Mouse (Mus musculus) MEL (cell line): Measurements from ENCODE around the gene Fam83g.

Experiments
- CHD2 ChIP-seq: IDR thresholded peaks from 2 replicates; pipeline ENCODE4 v1.6.1; 2011; ENCODE audit warnings: low read length, improper control_type of control experiment
- CTCF ChIP-seq, 3 experiments: IDR thresholded peaks in 2 of 3; conservative IDR thresholded peaks in 1 of 3; 2 replicates each; pipeline ENCODE4 v1.5.1; 2011 to 2012; ENCODE audit warnings: low read length in 3 of 3, low read depth in 2 of 3, mild to moderate bottlenecking in 2 of 3, improper control_type of control experiment in 1 of 3, inconsistent platforms in 1 of 3, mixed read lengths in 1 of 3, moderate library complexity in 1 of 3; ENCODE audit not compliant: control insufficient read depth in 1 of 3, insufficient read depth in 1 of 3, poor library complexity in 1 of 3, severe bottlenecking in 1 of 3
- E2F4 ChIP-seq: IDR thresholded peaks from 2 replicates; pipeline ENCODE4 v1.6.1; 2011; ENCODE audit warnings: low read depth, low read length, improper control_type of control experiment, borderline replicate concordance
- ETS1 ChIP-seq: IDR thresholded peaks from 2 replicates; pipeline ENCODE4 v1.6.1; 2012; ENCODE audit warnings: low read depth, mild to moderate bottlenecking, inconsistent platforms, low read length, improper control_type of control experiment, moderate library complexity
- MAFK ChIP-seq: IDR thresholded peaks from 2 replicates; pipeline ENCODE4 v1.6.1; 2011; ENCODE audit warnings: low read depth, mild to moderate bottlenecking, low read length, improper control_type of control experiment, borderline replicate concordance
- MAX ChIP-seq: IDR thresholded peaks from 2 replicates; pipeline ENCODE4 v1.6.1; 2011; ENCODE audit warnings: low read length, improper control_type of control experiment
- POLR2A ChIP-seq, 2 experiments: IDR thresholded peaks; 2 replicates each; pipeline ENCODE4 v1.6.1; 2011 to 2012; ENCODE audit warnings: low read length in 2 of 2, mild to moderate bottlenecking in 2 of 2, control low read depth in 1 of 2, improper control_type of control experiment in 1 of 2, low read depth in 1 of 2, moderate library complexity in 1 of 2; ENCODE audit not compliant: control insufficient read depth in 1 of 2, insufficient read depth in 1 of 2, poor library complexity in 1 of 2
- POLR2AphosphoS5 ChIP-seq: IDR thresholded peaks from 2 replicates; pipeline ENCODE4 v1.6.1; 2012; ENCODE audit warnings: low read depth, borderline replicate concordance, mild to moderate bottlenecking, inconsistent platforms, low read length, moderate library complexity, mixed read lengths
- USF1 ChIP-seq: IDR thresholded peaks from 2 replicates; pipeline ENCODE4 v1.6.1; 2014; ENCODE audit warnings: low read depth, mild to moderate bottlenecking, inconsistent platforms, low read length, improper control_type of control experiment, moderate library complexity
- ZKSCAN1 ChIP-seq: IDR thresholded peaks from 2 replicates; pipeline ENCODE4 v1.6.1; 2012; ENCODE audit warnings: low read depth, mild to moderate bottlenecking, inconsistent platforms, low read length, improper control_type of control experiment, moderate library complexity

DNA sequence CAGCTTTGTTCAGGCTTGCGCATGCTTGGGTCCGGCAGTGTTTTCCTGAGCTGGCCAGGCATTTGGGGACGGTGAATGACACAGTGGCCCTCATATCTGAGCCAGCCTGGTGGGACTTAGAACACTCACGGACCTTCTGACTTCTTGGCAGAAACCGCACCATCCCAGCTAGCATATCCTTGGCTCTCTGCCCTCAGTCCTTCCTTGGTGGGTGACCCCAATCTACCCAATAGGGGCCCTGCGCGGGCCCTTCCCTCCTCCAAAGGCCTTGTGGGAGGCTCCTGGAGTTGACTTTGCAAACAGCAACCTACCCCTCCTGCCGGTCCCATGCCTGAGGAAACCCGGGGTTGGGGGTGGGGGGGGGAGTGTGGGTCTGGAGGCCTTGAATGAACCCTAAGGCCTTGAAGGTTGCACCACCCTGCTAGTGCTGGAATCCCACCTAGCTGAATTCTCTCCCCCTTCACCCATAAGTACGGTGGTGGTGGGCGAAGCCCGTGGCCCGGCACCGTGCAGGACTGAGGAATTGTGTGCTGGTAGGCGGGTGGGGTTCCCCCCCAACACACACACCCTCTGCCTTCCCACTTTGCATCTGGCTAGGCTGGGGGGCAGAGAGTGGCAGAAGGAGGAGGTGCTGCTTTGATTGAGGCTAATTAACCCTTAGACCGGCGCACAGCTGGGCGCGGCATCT is 9.6 kb upstream of the Fam83g start:
- no peak for TF ChIP-seq CTCF (IDR thresholded peaks at IDR 0.05 in 2 of 3, conservative IDR thresholded peaks at IDR 0.05 in 1 of 3; ENCODE audit: control insufficient read depth in 1 of 3, insufficient read depth in 1 of 3, low read depth in 2 of 3, low read length in 3 of 3, poor library complexity in 1 of 3, severe bottlenecking in 1 of 3)
- TF ChIP-seq POLR2A (IDR thresholded peaks at IDR 0.05; ENCODE audit: control insufficient read depth in 1 of 2, insufficient read depth in 1 of 2, low read depth in 1 of 2, low read length in 2 of 2, poor library complexity in 1 of 2), result no peak
- TF ChIP-seq POLR2AphosphoS5, result no peak
- no peak for TF ChIP-seq CHD2
- TF ChIP-seq ETS1, result no peak
- no peak for TF ChIP-seq USF1
- TF ChIP-seq MAFK, result no peak
- TF ChIP-seq ZKSCAN1, result no peak
- TF ChIP-seq E2F4, result no peak
- no peak for TF ChIP-seq MAX
